Comparison of ENCODE assay signal across 8 mouse cellular contexts in the genomic region with DNA sequence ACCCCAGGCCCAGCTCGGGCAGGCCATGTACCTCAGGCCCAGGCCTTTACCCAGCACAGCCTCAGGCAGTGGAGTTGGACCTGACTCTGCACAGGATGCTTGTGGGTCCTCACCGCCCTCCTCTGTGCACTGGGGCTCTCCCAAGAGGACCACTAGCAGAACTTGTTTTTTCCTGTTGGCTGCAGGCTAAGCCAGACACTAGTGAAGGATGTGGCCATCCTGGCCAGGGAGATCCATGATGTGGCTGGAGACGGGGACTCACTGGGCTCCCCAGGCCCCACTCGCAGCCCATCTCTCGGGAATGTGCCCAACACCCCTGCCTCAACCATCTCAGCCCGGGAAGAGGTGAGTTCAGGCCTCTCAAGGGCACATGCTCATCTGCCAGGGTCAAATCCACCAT. TPM values are rescaled to one million over a fixed set of nuclear protein-coding genes. Genes with fewer than 3 reads are reported as not detected.
DNase-seq lines count a peak whose midpoint lies in the region; ATAC-seq and TF ChIP-seq lines count a peak whose summit lies in the region.

No protein-coding gene starts in this region.

- no peak for TF ChIP-seq RAD21 in CH12.LX (IDR thresholded peaks at IDR 0.05; ENCODE audit: low read depth, low read length)

- WGBS in intestine, embryonic 16.5 days = 57% methylated on average over 6 of the region's 6 CpGs

- TF ChIP-seq POLR2A in CH12.LX (IDR thresholded peaks at IDR 0.05; ENCODE audit: low read depth, low read length) = no peak

- H3K9me3 ChIP-seq in CH12.LX (replicated peaks; ENCODE audit: low read length) = no peaks in the 10 kb centered on the region
- no peaks in the 10 kb centered on the region for H3K9me3 ChIP-seq in intestine, embryonic 16.5 days (ENCODE audit: control insufficient read depth, low read length)

- no peak for TF ChIP-seq EP300 in CH12.LX (IDR thresholded peaks at IDR 0.05; ENCODE audit: low read length)

- H3K4me3 ChIP-seq in CH12.LX (replicated peaks in 1 of 3; ENCODE audit: low read depth in 2 of 3, low read length in 2 of 3, poor library complexity in 1 of 3) = peak overlapping the region; percentile 48 to 65 (median 63)
- no peak overlapping the region for H3K4me3 ChIP-seq in intestine, embryonic 16.5 days (ENCODE audit: low read length)

- peak; percentile 18 for ATAC-seq in intestine, embryonic 16.5 days

- H3K36me3 ChIP-seq in CH12.LX (replicated peaks in 1 of 2; ENCODE audit: control insufficient read depth in 1 of 2, insufficient read depth in 1 of 2, low read length in 1 of 2) = peaks cover 23 to 51% of the 10 kb centered on the region in 2 experiments
- H3K36me3 ChIP-seq in intestine, embryonic 16.5 days (ENCODE audit: control insufficient read depth, insufficient read depth, low read length) = peaks cover 10% of the 10 kb centered on the region; the same call in 1 of the 2 replicates

- H3K4me2 ChIP-seq in CH12.LX (ENCODE audit: insufficient read depth, low read depth, poor library complexity, severe bottlenecking) = peak overlapping the region; percentile 30
- no peak overlapping the region for H3K4me2 ChIP-seq in intestine, embryonic 16.5 days (ENCODE audit: low read depth, low read length)

- dilution Hi-C loops in CH12.LX (cut with MboI; ENCODE audit: extremely low pct_ligation_motif_present, extremely low pct_unique_long_range_greater_than_20kb, low sequenced_read_pairs) = loop anchor here (10.0 kb wide), 1 partner anchor 72 kb away; no protein-coding TSS in a partner anchor

- peak overlapping the region; percentile 78 for H3K27ac ChIP-seq in CH12.LX (ENCODE audit: insufficient read depth, low read depth)
- H3K27ac ChIP-seq in intestine, embryonic 16.5 days (ENCODE audit: low read length) = peak overlapping the region; percentile 46

- H3K79me2 ChIP-seq in CH12.LX (replicated peaks; ENCODE audit: control insufficient read depth, extremely low read depth, insufficient read depth, poor library complexity, severe bottlenecking) = no peaks in the 10 kb centered on the region

- H3K9ac ChIP-seq in CH12.LX (ENCODE audit: insufficient read depth, low read depth) = peak overlapping the region; percentile 69
- peak overlapping the region; percentile 12; the same call in 1 of the 2 replicates for H3K9ac ChIP-seq in intestine, embryonic 16.5 days (ENCODE audit: low read depth, low read length)

- no peaks in the 10 kb centered on the region for H3K27me3 ChIP-seq in CH12.LX (replicated peaks)
- no peaks in the 10 kb centered on the region for H3K27me3 ChIP-seq in intestine, embryonic 16.5 days (replicated peaks; ENCODE audit: control insufficient read depth, insufficient read depth, low read length)

- DNase-seq in gastrocnemius, postnatal 10 days = peak; percentile 16
- DNase-seq in gastrocnemius, postnatal 4 days (ENCODE audit: low spot score in 2 of 2) = no peak
- peak; percentile 46 for DNase-seq in CH12.LX (ENCODE audit: extremely low read depth)
- peak; percentile 63 for DNase-seq in heart, adult 8-10 months (ENCODE audit: low spot score)
- DNase-seq in ovary, postnatal 14 days (ENCODE audit: low spot score) = no peak
- DNase-seq in right cerebral cortex, postnatal 10 days (ENCODE audit: low spot score in 2 of 2) = no peak
- no peak for DNase-seq in layer of hippocampus, adult 9-11 months

- peaks cover 27 to 48% of the 10 kb centered on the region in 2 experiments for H3K4me1 ChIP-seq in CH12.LX (ENCODE audit: control insufficient read depth in 1 of 2, insufficient read depth in 2 of 2)
- peaks cover 12% of the 10 kb centered on the region for H3K4me1 ChIP-seq in intestine, embryonic 16.5 days (ENCODE audit: control insufficient read depth, insufficient read depth, low read length)

- in situ Hi-C loops in CH12.LX (cut with MboI; ENCODE audit: low pct_ligation_motif_present, low pct_unique_long_range_greater_than_20kb, low sequenced_read_pairs) = no loop called here

- no peak for TF ChIP-seq CTCF in CH12.LX (conservative IDR thresholded peaks at IDR 0.05 in 1 of 2, IDR thresholded peaks at IDR 0.05 in 1 of 2; ENCODE audit: low read depth in 2 of 2, low read length in 2 of 2)

TF ChIP-seq in CH12.LX, 34 proteins besides CTCF, POLR2A, EP300 and RAD21:
- TF ChIP-seq ZNF384 (IDR thresholded peaks at IDR 0.05; ENCODE audit: low read depth, low read length) (no peak), MAX (IDR thresholded peaks at IDR 0.05; ENCODE audit: low read length) (no peak), CHD2 (IDR thresholded peaks at IDR 0.05; ENCODE audit: low read length) (no peak), JUN (IDR thresholded peaks at IDR 0.05; ENCODE audit: insufficient read depth, low read depth, low read length) (no peak), SMC3 (IDR thresholded peaks at IDR 0.05; ENCODE audit: low read depth, low read length) (no peak), HCFC1 (IDR thresholded peaks at IDR 0.05; ENCODE audit: low read depth, low read length) (no peak), JUND (conservative IDR thresholded peaks at IDR 0.05; ENCODE audit: low read depth, low read length) (no peak), SIN3A (IDR thresholded peaks at IDR 0.05; ENCODE audit: low read length) (no peak), MXI1 (IDR thresholded peaks at IDR 0.05; ENCODE audit: low read depth, low read length) (no peak; the same call in 1 of the 2 replicates), TCF12 (IDR thresholded peaks at IDR 0.05; ENCODE audit: low read depth, low read length) (no peak; the same call in 1 of the 2 replicates), E2F4 (IDR thresholded peaks at IDR 0.05; ENCODE audit: insufficient replicate concordance, low read depth, low read length) (no peak), ETS1 (conservative IDR thresholded peaks at IDR 0.05; ENCODE audit: low read depth, low read length) (no peak), ZMIZ1 (IDR thresholded peaks at IDR 0.05; ENCODE audit: low read depth, low read length) (no peak), NELFE (IDR thresholded peaks at IDR 0.05; ENCODE audit: low read depth, low read length) (no peak), USF2 (conservative IDR thresholded peaks at IDR 0.05; ENCODE audit: low read depth, low read length) (no peak), USF1 (IDR thresholded peaks at IDR 0.05; ENCODE audit: low read depth, low read length) (no peak), TBP (conservative IDR thresholded peaks at IDR 0.05; ENCODE audit: low read depth, low read length) (no peak), MAZ (IDR thresholded peaks at IDR 0.05; ENCODE audit: low read depth, low read length) (no peak)

RNA-seq across cellular contexts. Expression of a gene that starts 17.7 kb away (rescaled TPM):
- total RNA-seq in gastrocnemius, postnatal 10 days (2021) = 1 to 10 TPM; 7.3 to 9.1 TPM
- total RNA-seq in gastrocnemius, postnatal 4 days (2021) = 10 to 100 TPM; 12.5 TPM
- total RNA-seq in CH12.LX (2012; rRNA removed) (149 and 155 TPM in 2 replicates), CH12.LX (2014; rRNA removed) (112 and 117 TPM in 2 replicates)
- 196 and 226 TPM in 2 replicates for polyA plus RNA-seq in CH12.LX (2012; ENCODE audit: insufficient read length, low read depth)
- total RNA-seq in heart, adult 8-10 months (2022) = 1 to 10 TPM; 3.4 to 8.1 (median 4.3) TPM
- polyA plus RNA-seq in intestine, embryonic 16.5 days (2015; fragmentation: Nextera tagmentation; extraction: Ambion mirVana) = 12.2 and 13.0 TPM in 2 replicates

RNA-seq across cellular contexts. Expression of a gene that starts 22.5 kb away (rescaled TPM):
- 10 to 100 TPM; 11.2 to 12.6 TPM for total RNA-seq in gastrocnemius, postnatal 10 days (2021)
- 10 to 100 TPM; 10.2 to 11.4 TPM for total RNA-seq in gastrocnemius, postnatal 4 days (2021)
- 30.6 and 39.1 TPM in 2 replicates for total RNA-seq in CH12.LX (2012; rRNA removed)
- total RNA-seq in CH12.LX (2014; rRNA removed) = 44.4 and 48.1 TPM in 2 replicates
- polyA plus RNA-seq in CH12.LX (2012; ENCODE audit: insufficient read length, low read depth) = 44.4 and 63.1 TPM in 2 replicates
- 10 to 100 TPM; 12.3 to 14.7 (median 13.4) TPM for total RNA-seq in heart, adult 8-10 months (2022)
- polyA plus RNA-seq in intestine, embryonic 16.5 days (2015; fragmentation: Nextera tagmentation; extraction: Ambion mirVana) = 12.4 and 13.2 TPM in 2 replicates

RNA-seq across cellular contexts. Expression of a gene that starts 59.7 kb away (rescaled TPM):
- total RNA-seq in gastrocnemius, postnatal 10 days (2021) = 10 to 100 TPM; 12.2 to 18.6 TPM
- 10 to 100 TPM; 26.7 to 32.1 TPM for total RNA-seq in gastrocnemius, postnatal 4 days (2021)
- total RNA-seq in CH12.LX (2012; rRNA removed) = 16.2 and 27.7 TPM in 2 replicates
- total RNA-seq in CH12.LX (2014; rRNA removed) = 2.0 and 3.1 TPM in 2 replicates
- 14.4 and 14.6 TPM in 2 replicates for polyA plus RNA-seq in CH12.LX (2012; ENCODE audit: insufficient read length, low read depth)
- 10 to 100 TPM; 19.3 to 24.6 (median 20.6) TPM for total RNA-seq in heart, adult 8-10 months (2022)
- 2.3 and 2.8 TPM in 2 replicates for polyA plus RNA-seq in intestine, embryonic 16.5 days (2015; fragmentation: Nextera tagmentation; extraction: Ambion mirVana)

Comparison
In these comparisons a context has a peak if more than half of its experiments do, and no peak if none do; other contexts are left out.
1. DNase-seq: peak in gastrocnemius, postnatal 10 days (single experiment), CH12.LX (single experiment) and heart, adult 8-10 months (single experiment); none in gastrocnemius, postnatal 4 days (0 of 2), ovary, postnatal 14 days (single experiment), right cerebral cortex, postnatal 10 days (0 of 2) and layer of hippocampus, adult 9-11 months (single experiment).
2. RNA of a gene that starts 17.7 kb away (total RNA-seq): 112 to 155 TPM in CH12.LX; 12.5 TPM in gastrocnemius, postnatal 4 days, 7.3 to 9.1 TPM in gastrocnemius, postnatal 10 days and 3.4 to 8.1 TPM in heart, adult 8-10 months; every median in the first group is over 4 times any median in the second.